Mouse (Mus musculus): ENCODE measurements around the gene Sh2d3c.

The Sh2d3c gene

GRCm38 (mm10) chr2:32756674-32757055, 35.8 kb downstream of the Sh2d3c start:
- no peak for DNase-seq (ENCODE audit: low spot score)

- DNase-seq (ENCODE audit: low spot score): peak; percentile 98
Observed at GRCm38 (mm10) chr2:32757056-32757845, 36.4 kb downstream of the Sh2d3c start, which contains the start of gene Tor2a. Gene Tor2a (plus strand): TSS chr2:32757234.

GRCm38 (mm10) chr2:32758503-32758902, 37.6 kb downstream of the Sh2d3c start:
- no peak for DNase-seq (ENCODE audit: low spot score)

GRCm38 (mm10) chr2:32759001-32759400, 38.1 kb downstream of the Sh2d3c start:
- DNase-seq (ENCODE audit: low spot score): no peak

GRCm38 (mm10) chr2:32761361-32761760, 40.5 kb downstream of the Sh2d3c start:
- no peak for DNase-seq (ENCODE audit: low spot score)

GRCm38 (mm10) chr2:32761859-32762258, 41.0 kb downstream of the Sh2d3c start:
- no peak for DNase-seq (ENCODE audit: low spot score)

- no peak for DNase-seq (ENCODE audit: low spot score)
Observed at GRCm38 (mm10) chr2:32763353-32763752, 42.5 kb downstream of the Sh2d3c start.

GRCm38 (mm10) chr2:32767241-32767640, 46.4 kb downstream of the Sh2d3c start:
- no peak for DNase-seq (ENCODE audit: low spot score)

- DNase-seq (ENCODE audit: low spot score): no peak
Observed at GRCm38 (mm10) chr2:32768661-32769285, 47.9 kb downstream of the Sh2d3c start.

GRCm38 (mm10) chr2:32769327-32770085, 48.7 kb downstream of the Sh2d3c start:
- DNase-seq (ENCODE audit: low spot score): no peak

GRCm38 (mm10) chr2:32771886-32772285, 51.0 kb downstream of the Sh2d3c start:
- DNase-seq (ENCODE audit: low spot score): no peak

- no peak for DNase-seq (ENCODE audit: low spot score)
Observed at GRCm38 (mm10) chr2:32772626-32773279, 51.9 kb downstream of the Sh2d3c start.

- peak; percentile 96 for DNase-seq (ENCODE audit: low spot score)
Observed at GRCm38 (mm10) chr2:32775359-32776074, 54.7 kb downstream of the Sh2d3c start, which contains the start of the genes Ttc16 and Ptrh1. Gene Ttc16 (minus strand): TSS chr2:32775633. Gene Ptrh1 (plus strand): TSS chr2:32775786.

- DNase-seq (ENCODE audit: low spot score): no peak
Observed at GRCm38 (mm10) chr2:32776192-32776591, 55.3 kb downstream of the Sh2d3c start.

- peak; percentile 32 for DNase-seq (ENCODE audit: low spot score)
Observed at GRCm38 (mm10) chr2:32778081-32778480, 57.2 kb downstream of the Sh2d3c start.

GRCm38 (mm10) chr2:32779131-32779530, 58.3 kb downstream of the Sh2d3c start:
- DNase-seq (ENCODE audit: low spot score): peak; percentile 24

- DNase-seq (ENCODE audit: low spot score): no peak
Observed at GRCm38 (mm10) chr2:32779714-32780113, 58.9 kb downstream of the Sh2d3c start.

GRCm38 (mm10) chr2:32781710-32782109, 60.9 kb downstream of the Sh2d3c start:
- no peak for DNase-seq (ENCODE audit: low spot score)

- DNase-seq (ENCODE audit: low spot score): no peak
Observed at GRCm38 (mm10) chr2:32784048-32784681, 63.3 kb downstream of the Sh2d3c start, which contains the start of gene Cfap157. Gene Cfap157 (minus strand): TSS chr2:32784428.

- DNase-seq (ENCODE audit: low spot score): no peak
Observed at GRCm38 (mm10) chr2:32787176-32787575, 66.3 kb downstream of the Sh2d3c start.

- no peak for DNase-seq (ENCODE audit: low spot score)
Observed at GRCm38 (mm10) chr2:32788581-32788980, 67.7 kb downstream of the Sh2d3c start.

Measured in T-cell, adult 2 months (primary cell).